Mouse (Mus musculus): Measurements from ENCODE around the gene Ramp2. TPM values are rescaled to one million over a fixed set of nuclear protein-coding genes. Genes with fewer than 3 reads are reported as not detected.

The Ramp2 gene
- polyA plus RNA-seq, 1 experiment from 2014 or later: 53.4 TPM

GRCm38 (mm10) chr11:101277381-101278222 is 31.8 kb downstream of the Ramp2 start:
- H3K4me2 ChIP-seq (replicated peaks): peak overlapping the region; percentile 63
- H3K27me3 ChIP-seq: no peaks in the 10 kb centered on the region
- no peaks in the 10 kb centered on the region for H3K9me3 ChIP-seq
- no peak for ATAC-seq (replicated peaks)
- peaks cover 28% of the 10 kb centered on the region for H3K4me1 ChIP-seq
- 76% methylated on average over 12 of the region's 12 CpGs for WGBS
- peak overlapping the region; percentile 92 for H3K9ac ChIP-seq (replicated peaks)
- no peak overlapping the region for H3K27ac ChIP-seq (replicated peaks)
- no peaks in the 10 kb centered on the region for H3K36me3 ChIP-seq
- peak overlapping the region; percentile 92 for H3K4me3 ChIP-seq

GRCm38 (mm10) chr11:101278223-101279192 is 32.7 kb downstream of the Ramp2 start, which contains the start of the genes Cntd1 and Coa3:
Gene Cntd1 (plus strand): TSS chr11:101279012.
Gene Coa3 (minus strand): TSS chr11:101279114.
- no peaks in the 10 kb centered on the region for H3K27me3 ChIP-seq
- H3K27ac ChIP-seq (replicated peaks): peak within 1 kb of the TSS; percentile 69
- peak within 1 kb of the TSS; percentile 92 for H3K9ac ChIP-seq (replicated peaks)
- peak within 1 kb of the TSS; percentile 63 for H3K4me2 ChIP-seq (replicated peaks)
- peaks cover 28% of the 10 kb centered on the region for H3K4me1 ChIP-seq
- H3K9me3 ChIP-seq: no peaks in the 10 kb centered on the region
- H3K36me3 ChIP-seq: no peaks in the 10 kb centered on the region
- 10% methylated on average over 45 of the region's 45 CpGs for WGBS
- H3K4me3 ChIP-seq: peak within 1 kb of the TSS; percentile 92
- peak; percentile 98 for ATAC-seq (replicated peaks)

- H3K36me3 ChIP-seq: no peaks in the 10 kb centered on the region
These were observed 33.4 kb downstream of the Ramp2 start for GRCm38 (mm10) chr11:101279193-101279569.

DNA sequence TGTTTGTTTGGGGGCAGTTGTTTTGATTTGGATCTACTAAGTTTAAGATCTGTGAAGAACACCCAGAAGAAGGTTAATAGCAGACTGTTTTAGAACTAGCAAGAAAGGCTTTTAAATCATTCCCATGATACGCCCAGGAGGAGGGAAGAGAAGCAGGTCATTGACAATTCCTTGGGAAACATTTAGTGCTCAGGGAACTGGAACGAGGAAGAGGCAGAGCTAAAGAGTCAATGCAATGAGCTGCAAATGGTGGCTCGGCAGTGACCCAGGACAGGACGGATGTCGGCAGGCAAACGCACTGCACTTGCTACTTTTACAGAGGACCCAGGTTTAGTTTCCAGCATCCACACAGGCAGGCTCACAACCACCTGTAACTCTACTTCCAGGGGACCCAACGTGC is 35.0 kb downstream of the Ramp2 start:
- ATAC-seq (replicated peaks): no peak
- Histone ChIP-seq H3K27ac (replicated peaks) (no peak overlapping the region), H3K4me2 (replicated peaks) (no peak overlapping the region), H3K9ac (replicated peaks) (no peak overlapping the region), H3K9me3 (no peaks in the 10 kb centered on the region), H3K36me3 (no peaks in the 10 kb centered on the region; the same call in 1 of the 2 replicates), H3K4me1 (peaks cover 28% of the 10 kb centered on the region), H3K27me3 (no peaks in the 10 kb centered on the region), H3K4me3 (no peak overlapping the region)
- 66% methylated on average over 7 of the region's 7 CpGs for WGBS

More at GRCm38 (mm10) chr11:101279193-101279569, 33.4 kb downstream of the Ramp2 start:
- Histone ChIP-seq H3K4me3 (peak overlapping the region; percentile 92), H3K9ac (replicated peaks) (no peak overlapping the region; the same call in 1 of the 2 replicates), H3K9me3 (no peaks in the 10 kb centered on the region), H3K4me1 (peaks cover 28% of the 10 kb centered on the region), H3K27ac (replicated peaks) (no peak overlapping the region), H3K4me2 (replicated peaks) (peak overlapping the region; percentile 63), H3K27me3 (no peaks in the 10 kb centered on the region)
- WGBS: 64% methylated on average over 14 of the region's 14 CpGs
- peak; percentile 44 for ATAC-seq (replicated peaks)

- Histone ChIP-seq H3K9ac (replicated peaks) (no peak overlapping the region), H3K9me3 (no peaks in the 10 kb centered on the region), H3K4me1 (peaks cover 10% of the 10 kb centered on the region), H3K4me3 (no peak overlapping the region), H3K27ac (replicated peaks) (no peak overlapping the region), H3K4me2 (replicated peaks) (no peak overlapping the region), H3K27me3 (no peaks in the 10 kb centered on the region), H3K36me3 (peaks cover 13% of the 10 kb centered on the region)
- ATAC-seq (replicated peaks): no peak
- WGBS: 8% methylated on average over 5 of the region's 5 CpGs
These were observed 37.1 kb downstream of the Ramp2 start for GRCm38 (mm10) chr11:101282896-101283295.

- H3K9me3 ChIP-seq: no peaks in the 10 kb centered on the region
- WGBS: 78% methylated on average over 4 of the region's 4 CpGs
- no peak overlapping the region for H3K4me3 ChIP-seq
- H3K9ac ChIP-seq (replicated peaks): no peak overlapping the region
- H3K4me1 ChIP-seq: peaks cover 6% of the 10 kb centered on the region
- no peak overlapping the region for H3K27ac ChIP-seq (replicated peaks)
- H3K27me3 ChIP-seq: no peaks in the 10 kb centered on the region
- no peak overlapping the region for H3K4me2 ChIP-seq (replicated peaks)
- H3K36me3 ChIP-seq: peaks cover 22% of the 10 kb centered on the region
- no peak for ATAC-seq (replicated peaks)
These were observed 38.0 kb downstream of the Ramp2 start for GRCm38 (mm10) chr11:101283805-101284204.

DNA sequence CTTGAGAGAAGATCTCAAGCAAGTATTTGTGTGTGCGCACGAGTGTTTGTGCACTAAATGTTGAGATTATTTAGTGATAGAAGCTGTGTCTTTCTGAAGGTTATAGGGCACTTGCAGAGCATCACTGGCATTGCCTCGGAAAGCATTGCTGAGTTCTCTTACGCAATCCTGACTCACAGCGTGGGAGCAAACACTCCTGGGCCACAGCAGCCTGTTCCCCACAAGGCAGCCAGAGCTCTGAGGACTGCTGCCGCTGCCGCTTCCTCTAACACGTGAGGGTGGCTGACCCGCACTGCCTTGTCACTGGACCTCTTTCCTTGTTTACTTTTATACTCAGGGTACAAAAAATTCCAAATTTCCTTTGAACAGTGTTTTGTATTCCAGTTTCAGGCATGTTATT is 41.5 kb downstream of the Ramp2 start:
- no peaks in the 10 kb centered on the region for H3K4me1 ChIP-seq
- H3K9me3 ChIP-seq: no peaks in the 10 kb centered on the region
- H3K4me2 ChIP-seq (replicated peaks): no peak overlapping the region
- no peak overlapping the region for H3K27ac ChIP-seq (replicated peaks)
- H3K9ac ChIP-seq (replicated peaks): no peak overlapping the region
- 89% methylated on average over 9 of the region's 9 CpGs for WGBS
- no peak for ATAC-seq (replicated peaks)
- no peaks in the 10 kb centered on the region for H3K27me3 ChIP-seq
- H3K4me3 ChIP-seq: no peak overlapping the region
- peaks cover 56% of the 10 kb centered on the region for H3K36me3 ChIP-seq

- no peaks in the 10 kb centered on the region for H3K27me3 ChIP-seq
- peaks cover 80% of the 10 kb centered on the region for H3K36me3 ChIP-seq
- no peak overlapping the region for H3K9ac ChIP-seq (replicated peaks)
- ATAC-seq (replicated peaks): no peak
- no peak overlapping the region for H3K27ac ChIP-seq (replicated peaks)
- no peaks in the 10 kb centered on the region for H3K4me1 ChIP-seq
- H3K4me3 ChIP-seq: no peak overlapping the region
- no peaks in the 10 kb centered on the region for H3K9me3 ChIP-seq
- WGBS: 96% methylated on average over 8 of the region's 8 CpGs
- H3K4me2 ChIP-seq (replicated peaks): no peak overlapping the region
These were observed 45.4 kb downstream of the Ramp2 start for GRCm38 (mm10) chr11:101291231-101291630.

DNA sequence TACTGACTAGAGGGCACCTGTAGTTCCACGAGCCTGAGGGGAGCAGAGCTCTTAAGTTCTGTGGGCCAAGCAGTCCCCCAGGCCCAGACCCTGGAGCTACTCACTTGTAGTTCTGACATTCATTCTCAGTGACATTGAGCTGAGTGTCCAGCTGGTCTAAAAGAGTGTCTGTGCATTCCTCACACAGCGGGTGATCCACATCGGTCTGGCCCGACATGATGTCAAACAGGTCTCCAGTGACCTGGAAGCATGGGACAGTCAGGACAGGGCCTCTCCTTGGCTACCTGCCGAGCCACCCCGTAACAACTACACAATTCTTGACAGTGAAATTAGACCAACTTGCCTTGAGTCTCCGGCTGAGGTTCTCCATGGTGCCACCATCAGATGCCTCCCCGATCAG is 49.4 kb downstream of the Ramp2 start:
- no peak overlapping the region for H3K9ac ChIP-seq (replicated peaks)
- H3K4me2 ChIP-seq (replicated peaks): no peak overlapping the region
- H3K36me3 ChIP-seq: peaks cover 65% of the 10 kb centered on the region
- ATAC-seq (replicated peaks): no peak
- peaks cover under 1% of the 10 kb centered on the region; the same call in 1 of the 2 replicates for H3K4me1 ChIP-seq
- H3K27me3 ChIP-seq: no peaks in the 10 kb centered on the region
- no peak overlapping the region for H3K27ac ChIP-seq (replicated peaks)
- 92% methylated on average over 8 of the region's 8 CpGs for whole genome bisulfite sequencing
- no peak overlapping the region for H3K4me3 ChIP-seq
- H3K9me3 ChIP-seq: no peaks in the 10 kb centered on the region

- Histone ChIP-seq H3K4me2 (replicated peaks) (peak overlapping the region; percentile 98), H3K4me1 (peaks cover 20% of the 10 kb centered on the region), H3K36me3 (peaks cover 20% of the 10 kb centered on the region), H3K27ac (replicated peaks) (no peak overlapping the region), H3K27me3 (no peaks in the 10 kb centered on the region), H3K4me3 (peak overlapping the region; percentile 96), H3K9me3 (no peaks in the 10 kb centered on the region), H3K9ac (replicated peaks) (peak overlapping the region; percentile 87; the same call in 1 of the 2 replicates)
- no peak for ATAC-seq (replicated peaks)
- 70% methylated on average over 7 of the region's 7 CpGs for WGBS
These were observed 55.1 kb downstream of the Ramp2 start for GRCm38 (mm10) chr11:101300881-101301280.

DNA sequence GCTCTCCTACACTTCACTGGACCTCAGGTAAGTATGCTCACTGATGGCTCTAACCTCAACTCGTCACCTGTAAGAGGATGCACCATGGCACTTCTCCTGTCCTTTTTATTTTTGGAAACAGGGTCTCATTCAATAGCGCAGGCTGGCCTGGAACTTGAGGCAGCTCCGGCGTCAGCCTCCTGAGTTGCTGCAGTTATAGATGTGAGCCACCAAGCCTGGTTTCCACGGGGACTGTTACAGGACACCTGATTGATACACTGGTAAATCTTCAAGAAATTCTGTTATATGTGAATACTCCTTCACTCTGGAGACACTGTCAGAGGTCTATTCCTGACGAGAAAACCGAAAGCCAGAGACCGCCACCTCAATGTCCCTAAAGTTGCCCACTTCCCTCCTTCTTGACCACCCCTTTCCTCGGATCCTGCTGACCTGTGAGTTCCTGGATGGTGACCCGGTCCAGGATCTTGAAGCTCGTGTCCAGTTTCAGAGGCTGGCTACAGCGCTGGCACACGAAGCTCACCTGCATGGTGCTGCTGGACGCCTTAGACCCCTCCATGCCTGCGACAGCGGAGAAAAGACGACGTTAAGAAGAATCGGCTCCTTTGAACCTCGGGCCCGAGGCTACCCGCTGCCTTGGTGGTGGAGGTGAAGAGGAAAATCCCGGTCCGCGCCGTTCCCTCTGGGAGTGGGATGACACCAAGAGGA is 55.6 kb downstream of the Ramp2 start:
- Histone ChIP-seq H3K9ac (replicated peaks) (peak overlapping the region; percentile 87), H3K9me3 (no peaks in the 10 kb centered on the region), H3K27me3 (no peaks in the 10 kb centered on the region), H3K4me1 (peaks cover 20% of the 10 kb centered on the region), H3K27ac (replicated peaks) (peak overlapping the region; percentile 73), H3K4me2 (replicated peaks) (peak overlapping the region; percentile 98), H3K36me3 (peaks cover 18% of the 10 kb centered on the region), H3K4me3 (peak overlapping the region; percentile 96)
- no peak; the same call in 1 of the 2 replicates for ATAC-seq (replicated peaks)
- WGBS: 15% methylated on average over 26 of the region's 26 CpGs

All from forebrain, embryonic 15.5 days (tissue).